Mouse (Mus musculus) neural tube, embryonic 14.5 days (tissue): ENCODE measurements at regions not wholly inside any gene's neighbourhood (a gene's known extent, or its start where the extent isn't known, plus 50 kb on each side); places are given as distances from the start of the nearest gene placed in this dataset.
A peak's percentile ranks its signal among the peaks of the same experiment; 100 is the strongest.

ENCODE experiments used
- ATAC-seq: fragments of 200-750 bp; cut with Nextera tagmentation; 2 replicates; pipeline ENCODE4 v1.8.0; 2017; ENCODE audit warnings: low read depth, mild to moderate bottlenecking, moderate TSS enrichment, moderate library complexity
- H3K27ac ChIP-seq: fragments of 300-500 bp; sonication (generic); 2 replicates; pipeline ENCODE4 v1.5.1; 2014; ENCODE audit warnings: low read depth, mild to moderate bottlenecking, control low read depth, low read length, moderate library complexity, mixed read lengths
- H3K27me3 ChIP-seq: fragments of 300-500 bp; sonication (generic); 2 replicates; pipeline ENCODE4 v1.6.1; 2014; ENCODE audit warnings: low read length; ENCODE audit not compliant: control insufficient read depth, insufficient read depth
- H3K36me3 ChIP-seq: fragments of 300-500 bp; sonication (generic); 2 replicates; pipeline ENCODE4 v1.6.1; 2014; ENCODE audit warnings: low read length, mixed read lengths; ENCODE audit not compliant: control insufficient read depth, insufficient read depth
- H3K4me1 ChIP-seq: fragments of 300-500 bp; sonication (generic); 2 replicates; pipeline ENCODE4 v1.6.1; 2014; ENCODE audit warnings: low read length; ENCODE audit not compliant: control insufficient read depth, insufficient read depth
- H3K4me2 ChIP-seq: fragments of 300-500 bp; sonication (generic); 2 replicates; pipeline ENCODE4 v1.6.1; 2014; ENCODE audit warnings: mild to moderate bottlenecking, low read depth, low read length, control low read depth
- H3K4me3 ChIP-seq: fragments of 300-500 bp; sonication (generic); 2 replicates; pipeline ENCODE4 v1.5.1; 2014; ENCODE audit warnings: low read depth, low read length, control low read depth, mixed read lengths
- H3K9ac ChIP-seq: fragments of 300-500 bp; sonication (generic); replicated peaks from 2 replicates; pipeline ENCODE4 v1.6.1; 2014; ENCODE audit warnings: low read depth, mild to moderate bottlenecking, control low read depth, low read length, mixed read lengths
- H3K9me3 ChIP-seq: fragments of 300-500 bp; sonication (generic); 2 replicates; pipeline ENCODE4 v1.6.1; 2016; ENCODE audit warnings: low read length; ENCODE audit not compliant: control insufficient read depth
- WGBS: fragments of 180-500 bp; shearing (Covaris S2); extraction: QIAGEN DNeasy Blood & Tissue Kit; methylation state at CpG from one replicate; pipeline ENCODE4 v1.1.7; 2014; 5-methylcytosine and 5-hydroxymethylcytosine counted together

DNA sequence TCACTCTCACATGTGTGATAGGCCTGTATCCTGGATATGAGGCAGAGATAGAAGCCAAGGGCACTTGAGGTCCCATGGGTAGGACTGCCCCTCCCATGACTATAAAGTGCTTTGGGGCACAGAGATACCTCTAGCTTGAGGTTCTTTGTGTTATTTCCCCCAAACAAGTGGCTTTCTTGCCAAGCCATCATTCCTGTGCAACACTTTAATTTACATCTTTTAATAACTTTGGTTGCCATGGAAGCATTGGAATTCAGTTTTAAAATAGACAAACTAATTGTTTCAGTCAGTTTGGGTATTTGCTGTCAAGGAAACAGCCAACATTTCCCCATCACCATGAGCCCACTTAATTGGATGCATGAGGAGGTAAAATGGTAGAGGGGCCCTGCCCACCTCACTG, 97.9 kb upstream of the Rbfox1 start:
- Histone ChIP-seq H3K36me3 (no peaks in the 10 kb centered on the region), H3K4me2 (no peak overlapping the region), H3K4me3 (no peak overlapping the region), H3K27ac (no peak overlapping the region), H3K9ac (no peak overlapping the region), H3K9me3 (no peaks in the 10 kb centered on the region), H3K4me1 (no peaks in the 10 kb centered on the region), H3K27me3 (no peaks in the 10 kb centered on the region)
- no peak for ATAC-seq

DNA sequence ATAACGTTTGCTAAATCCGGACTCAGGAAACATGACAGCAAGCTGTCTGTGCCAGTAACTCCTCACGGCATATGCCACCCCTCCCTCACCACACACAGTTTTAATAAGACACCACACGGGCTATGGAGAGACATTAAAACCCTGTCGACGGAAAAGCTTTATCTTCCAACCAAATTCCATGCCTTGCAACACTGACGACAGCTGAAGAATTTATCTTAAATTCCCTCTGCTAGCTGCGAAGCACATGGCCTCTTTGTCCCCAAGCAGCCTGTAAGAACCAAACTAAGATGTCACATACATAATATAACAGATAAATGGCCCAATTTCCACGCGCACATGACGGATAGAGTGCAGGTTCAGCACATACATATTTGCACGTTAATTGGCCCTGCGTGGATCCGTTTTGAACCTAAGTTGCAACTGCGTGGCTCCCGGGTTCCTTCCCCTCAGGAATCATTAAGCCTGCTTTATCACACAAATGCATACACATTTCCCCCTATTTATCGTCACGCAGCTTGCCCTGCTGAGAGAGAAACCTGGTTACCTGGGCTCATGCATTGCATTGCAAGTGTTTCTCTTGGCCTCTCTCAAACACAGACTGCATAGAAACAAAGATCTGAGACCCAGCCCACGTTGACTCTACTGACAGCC, 118.3 kb upstream of the Rbfox1 start:
- peak; percentile 81 for ATAC-seq
- Histone ChIP-seq H3K4me2 (no peak overlapping the region), H3K4me1 (0 out of 2 replicates have a peak, but pooled peaks cover 3% of the 10 kb centered on the region), H3K4me3 (no peak overlapping the region), H3K27me3 (no peaks in the 10 kb centered on the region), H3K27ac (peak overlapping the region; percentile 68), H3K36me3 (no peaks in the 10 kb centered on the region), H3K9me3 (no peaks in the 10 kb centered on the region), H3K9ac (no peak overlapping the region)
- WGBS, result 37% methylated on average over 19 of the region's 19 CpGs

DNA sequence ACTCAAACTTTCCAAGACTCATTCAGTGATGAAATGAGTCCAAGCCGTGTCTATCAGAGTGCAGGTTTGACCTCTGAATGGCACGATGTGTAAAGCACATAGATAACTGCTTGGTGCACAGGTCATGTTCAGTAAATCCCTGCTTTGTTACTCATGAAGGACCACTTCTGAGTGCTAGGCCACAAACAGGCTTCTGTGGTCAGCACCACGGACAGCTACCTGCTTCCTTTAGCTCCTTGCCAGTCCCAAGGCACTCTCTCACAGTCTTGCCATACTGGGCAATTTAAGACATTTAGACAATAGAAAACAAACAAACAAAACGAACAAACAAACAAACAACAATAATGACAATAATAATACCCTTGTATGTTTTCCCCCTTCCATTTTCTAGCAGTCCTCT, 120.0 kb upstream of the Rbfox1 start:
- Histone ChIP-seq H3K27ac (no peak overlapping the region), H3K27me3 (no peaks in the 10 kb centered on the region), H3K4me2 (no peak overlapping the region), H3K4me1 (0 out of 2 replicates have a peak, but pooled peaks cover 3% of the 10 kb centered on the region), H3K4me3 (no peak overlapping the region), H3K9me3 (no peaks in the 10 kb centered on the region), H3K9ac (no peak overlapping the region), H3K36me3 (no peaks in the 10 kb centered on the region)
- 44% methylated on average over 4 of the region's 4 CpGs for whole genome bisulfite sequencing
- ATAC-seq, result no peak

DNA sequence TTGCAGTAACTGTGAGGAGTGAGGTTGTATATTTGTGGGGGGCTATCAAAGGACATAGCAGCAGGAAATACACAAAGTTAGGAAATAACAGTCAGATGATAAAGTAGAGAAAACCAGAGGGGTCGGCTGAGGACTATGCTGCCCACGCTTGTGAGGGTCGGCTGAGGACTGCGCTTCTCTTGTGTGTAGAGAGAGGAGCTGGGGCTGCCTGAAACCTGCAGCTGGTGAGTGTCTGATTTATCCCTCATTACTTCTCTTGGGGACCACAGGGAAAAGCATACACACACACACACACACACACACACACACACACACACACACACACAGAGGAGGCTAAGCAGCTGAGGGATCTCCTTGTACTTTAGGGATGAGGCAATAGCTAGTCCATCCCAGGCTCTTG, 124.3 kb upstream of the Rbfox1 start:
- no peak overlapping the region for H3K4me3 ChIP-seq
- H3K27ac ChIP-seq, result no peak overlapping the region
- no peak for ATAC-seq
- WGBS, result 86% methylated on average over 4 of the region's 4 CpGs
- H3K9ac ChIP-seq, result no peak overlapping the region
- H3K9me3 ChIP-seq, result no peaks in the 10 kb centered on the region
- H3K4me1 ChIP-seq, result no peaks in the 10 kb centered on the region
- H3K4me2 ChIP-seq, result no peak overlapping the region
- no peaks in the 10 kb centered on the region for H3K27me3 ChIP-seq
- no peaks in the 10 kb centered on the region for H3K36me3 ChIP-seq

DNA sequence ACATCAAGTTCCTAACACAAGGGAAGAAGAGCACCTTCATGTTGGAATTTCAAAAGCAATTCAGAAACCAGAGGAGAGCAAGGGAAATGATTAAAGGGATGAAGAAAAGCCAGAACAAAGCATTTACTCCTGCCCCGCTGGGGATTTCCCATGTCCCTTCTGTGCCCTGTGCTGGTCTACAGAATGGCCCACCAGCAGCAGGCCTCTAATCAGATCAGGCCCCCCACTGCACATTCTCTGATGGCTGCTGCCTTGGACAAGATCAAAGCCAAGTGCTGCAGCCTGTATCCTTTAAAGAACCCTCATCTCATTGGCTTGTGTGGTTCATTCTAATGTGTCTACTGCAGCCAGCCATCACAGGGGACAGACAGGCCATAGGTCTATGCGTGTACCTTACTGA, 126.1 kb upstream of the Rbfox1 start:
- no peak for ATAC-seq
- no peaks in the 10 kb centered on the region for H3K27me3 ChIP-seq
- H3K9ac ChIP-seq, result no peak overlapping the region
- WGBS, result 88% methylated on average over 2 of the region's 2 CpGs
- no peaks in the 10 kb centered on the region for H3K4me1 ChIP-seq
- no peaks in the 10 kb centered on the region for H3K36me3 ChIP-seq
- H3K27ac ChIP-seq, result no peak overlapping the region
- no peaks in the 10 kb centered on the region for H3K9me3 ChIP-seq
- no peak overlapping the region for H3K4me3 ChIP-seq
- no peak overlapping the region for H3K4me2 ChIP-seq

DNA sequence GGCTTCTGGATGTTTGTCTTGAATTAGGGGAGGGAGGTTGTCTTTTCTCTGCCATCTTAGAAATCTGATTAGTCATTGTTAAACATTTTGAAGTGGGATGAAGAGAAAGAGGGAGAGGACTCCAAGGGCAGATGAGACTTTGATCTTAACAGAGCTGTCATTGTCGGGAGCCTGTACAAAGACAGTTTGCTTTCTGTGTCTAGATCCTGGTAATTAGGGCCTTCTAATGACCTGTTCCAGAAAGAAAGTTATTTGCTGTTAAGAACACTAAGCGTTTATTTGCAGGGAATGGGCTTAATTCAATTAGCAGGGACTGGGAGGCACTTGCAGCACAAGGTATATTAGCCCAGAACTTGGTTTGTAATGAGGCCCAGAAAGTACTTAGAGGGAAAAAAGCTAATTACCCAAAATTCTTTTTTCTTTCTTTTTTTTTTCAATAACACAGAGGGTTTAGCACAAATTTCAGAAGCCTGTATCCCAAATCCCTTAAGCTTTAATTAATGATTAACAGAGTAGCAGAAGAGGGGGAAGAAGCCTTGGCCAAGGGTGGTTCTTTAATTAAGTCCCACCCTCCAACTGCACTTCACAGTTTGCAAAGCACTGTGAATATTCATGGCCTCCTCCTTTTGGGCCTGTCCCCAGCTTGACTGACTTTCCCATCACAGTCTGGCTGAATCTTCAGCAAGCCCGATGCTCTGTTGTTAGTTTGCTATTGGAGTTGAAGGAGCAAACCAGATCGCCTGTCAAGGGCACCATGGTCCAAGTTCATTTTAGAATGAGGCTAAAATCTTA, 142.2 kb upstream of the Rbfox1 start:
- 52% methylated on average over 4 of the region's 4 CpGs for WGBS
- no peak overlapping the region for H3K4me2 ChIP-seq
- H3K4me1 ChIP-seq, result no peaks in the 10 kb centered on the region
- H3K36me3 ChIP-seq, result no peaks in the 10 kb centered on the region
- no peak for ATAC-seq
- no peak overlapping the region for H3K4me3 ChIP-seq
- H3K9ac ChIP-seq, result no peak overlapping the region
- no peaks in the 10 kb centered on the region for H3K9me3 ChIP-seq
- no peak overlapping the region for H3K27ac ChIP-seq
- no peaks in the 10 kb centered on the region for H3K27me3 ChIP-seq

DNA sequence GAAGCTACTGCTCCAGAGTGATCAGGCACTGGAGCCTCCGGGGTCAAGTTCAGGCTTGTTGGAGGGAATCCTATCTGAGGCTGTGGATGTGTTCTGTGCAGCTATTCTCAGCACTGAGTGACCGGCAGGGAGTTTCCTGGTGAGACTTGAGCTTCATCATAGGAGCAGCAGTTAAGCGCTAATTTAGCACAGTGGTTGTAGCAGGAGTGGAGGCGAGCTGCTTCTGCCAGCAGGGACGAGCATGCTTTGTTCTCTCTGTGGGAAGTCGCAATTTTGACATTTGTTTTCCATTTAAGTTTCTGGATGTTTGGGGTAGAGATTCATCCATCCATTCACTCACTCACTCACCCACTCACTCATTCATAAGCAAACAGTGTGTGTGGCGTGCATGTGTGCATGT, 144.4 kb upstream of the Rbfox1 start:
- Histone ChIP-seq H3K4me2 (no peak overlapping the region), H3K9me3 (no peaks in the 10 kb centered on the region), H3K4me3 (no peak overlapping the region), H3K36me3 (no peaks in the 10 kb centered on the region), H3K4me1 (no peaks in the 10 kb centered on the region), H3K9ac (no peak overlapping the region), H3K27me3 (no peaks in the 10 kb centered on the region), H3K27ac (no peak overlapping the region)
- 69% methylated on average over 7 of the region's 7 CpGs for WGBS
- no peak for ATAC-seq

DNA sequence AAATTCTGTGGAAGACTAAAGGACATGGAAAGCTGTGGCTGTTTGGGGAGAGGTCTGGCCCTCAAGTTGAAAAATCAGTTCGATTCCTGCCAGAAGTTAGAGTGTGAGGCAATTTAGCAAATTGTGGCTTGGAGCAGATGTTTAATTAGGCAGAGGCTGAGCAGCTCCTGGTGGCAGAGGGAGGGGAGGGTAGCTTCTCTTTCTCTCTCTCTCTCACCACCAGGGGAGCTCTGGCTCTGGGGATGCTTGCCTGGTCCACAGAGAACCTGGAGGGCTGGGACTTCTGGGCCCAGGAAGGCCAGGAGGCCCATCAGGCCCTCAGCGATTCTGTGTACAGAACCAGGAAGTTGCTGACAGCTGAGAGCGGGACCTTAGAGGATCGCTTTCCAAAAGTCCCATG, 151.5 kb upstream of the Rbfox1 start:
- WGBS, result 70% methylated on average over 4 of the region's 4 CpGs
- no peak overlapping the region for H3K4me3 ChIP-seq
- H3K36me3 ChIP-seq, result no peaks in the 10 kb centered on the region
- H3K9ac ChIP-seq, result no peak overlapping the region
- H3K9me3 ChIP-seq, result no peaks in the 10 kb centered on the region
- no peak overlapping the region; the same call in 1 of the 2 replicates for H3K27ac ChIP-seq
- no peaks in the 10 kb centered on the region for H3K4me1 ChIP-seq
- ATAC-seq, result no peak
- H3K4me2 ChIP-seq, result no peak overlapping the region
- no peaks in the 10 kb centered on the region for H3K27me3 ChIP-seq

DNA sequence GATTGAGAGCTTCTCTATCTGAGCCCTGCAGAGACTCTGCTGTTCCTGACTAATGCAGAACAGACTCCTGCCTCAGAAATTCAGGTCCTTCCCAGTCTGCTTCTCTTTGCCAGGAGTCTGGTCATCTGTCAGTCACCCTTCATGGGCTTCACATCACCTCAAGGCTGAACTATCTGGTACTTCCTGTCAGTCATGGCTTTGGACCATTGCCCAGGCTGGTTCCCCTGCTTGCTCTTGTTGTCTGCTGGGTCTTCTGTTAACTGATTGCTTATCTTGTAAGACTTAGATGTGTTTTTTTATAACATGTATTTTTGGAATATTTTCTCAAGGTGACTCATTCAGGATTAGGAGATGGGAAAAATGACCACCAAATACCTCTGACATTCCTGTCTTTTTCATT, 162.6 kb upstream of the Rbfox1 start:
- no peaks in the 10 kb centered on the region for H3K4me1 ChIP-seq
- no peak for ATAC-seq
- no peaks in the 10 kb centered on the region for H3K36me3 ChIP-seq
- no peak overlapping the region for H3K27ac ChIP-seq
- no peaks in the 10 kb centered on the region for H3K9me3 ChIP-seq
- H3K9ac ChIP-seq, result no peak overlapping the region
- H3K27me3 ChIP-seq, result no peaks in the 10 kb centered on the region
- no peak overlapping the region for H3K4me2 ChIP-seq
- H3K4me3 ChIP-seq, result no peak overlapping the region
